Mouse (Mus musculus): ENCODE results near the gene Kcng4. TPM values are rescaled to one million over a fixed set of nuclear protein-coding genes. Genes with fewer than 3 reads are reported as not detected.

Kcng4 gene
- polyA plus RNA-seq, 1 experiment from 2014 or later = 0.13 TPM

- Histone ChIP-seq H3K4me1 (replicated peaks; ENCODE audit: control insufficient read depth, insufficient read depth, low read length) (no peaks in the 10 kb centered on the region), H3K36me3 (ENCODE audit: control insufficient read depth, insufficient read depth, low read length) (no peaks in the 10 kb centered on the region), H3K9ac (ENCODE audit: low read length) (no peak overlapping the region), H3K4me2 (ENCODE audit: low read depth, low read length) (no peak overlapping the region), H3K27ac (ENCODE audit: low read length) (no peak overlapping the region), H3K4me3 (ENCODE audit: low read length) (no peak overlapping the region), H3K9me3 (ENCODE audit: control insufficient read depth, low read length) (no peaks in the 10 kb centered on the region), H3K27me3 (ENCODE audit: control insufficient read depth, insufficient read depth, low read depth, low read length) (no peaks in the 10 kb centered on the region)
- WGBS = 81% methylated on average over 8 of the region's 8 CpGs
- ATAC-seq (ENCODE audit: low read depth) = no peak
Measured at GRCm38 (mm10) chr8:119623061-119623460, 12.4 kb downstream of the Kcng4 start.

GRCm38 (mm10) chr8:119622555-119622954 lies 12.9 kb downstream of the Kcng4 start:
- 65% methylated on average over 4 of the region's 4 CpGs for WGBS
- no peaks in the 10 kb centered on the region for H3K4me1 ChIP-seq (replicated peaks; ENCODE audit: control insufficient read depth, insufficient read depth, low read length)
- no peak overlapping the region for H3K4me2 ChIP-seq (ENCODE audit: low read depth, low read length)
- no peak for ATAC-seq (ENCODE audit: low read depth)
- H3K36me3 ChIP-seq (ENCODE audit: control insufficient read depth, insufficient read depth, low read length) = no peaks in the 10 kb centered on the region
- no peaks in the 10 kb centered on the region for H3K27me3 ChIP-seq (ENCODE audit: control insufficient read depth, insufficient read depth, low read depth, low read length)
- H3K9me3 ChIP-seq (ENCODE audit: control insufficient read depth, low read length) = no peaks in the 10 kb centered on the region
- H3K4me3 ChIP-seq (ENCODE audit: low read length) = no peak overlapping the region
- H3K9ac ChIP-seq (ENCODE audit: low read length) = no peak overlapping the region
- no peak overlapping the region for H3K27ac ChIP-seq (ENCODE audit: low read length)

GRCm38 (mm10) chr8:119620848-119621465 lies 14.5 kb downstream of the Kcng4 start:
- Histone ChIP-seq H3K36me3 (ENCODE audit: control insufficient read depth, insufficient read depth, low read length) (no peaks in the 10 kb centered on the region), H3K27me3 (ENCODE audit: control insufficient read depth, insufficient read depth, low read depth, low read length) (no peaks in the 10 kb centered on the region; the same call in 1 of the 2 replicates), H3K4me2 (ENCODE audit: low read depth, low read length) (no peak overlapping the region), H3K9me3 (ENCODE audit: control insufficient read depth, low read length) (no peaks in the 10 kb centered on the region), H3K9ac (ENCODE audit: low read length) (no peak overlapping the region), H3K4me1 (replicated peaks; ENCODE audit: control insufficient read depth, insufficient read depth, low read length) (no peaks in the 10 kb centered on the region), H3K27ac (ENCODE audit: low read length) (no peak overlapping the region), H3K4me3 (ENCODE audit: low read length) (no peak overlapping the region)
- WGBS = 75% methylated on average over 14 of the region's 14 CpGs
- ATAC-seq (ENCODE audit: low read depth) = no peak

- 64% methylated on average over 6 of the region's 6 CpGs for WGBS
- no peak for ATAC-seq (ENCODE audit: low read depth)
- H3K27ac ChIP-seq (ENCODE audit: low read length) = no peak overlapping the region
Measured at GRCm38 (mm10) chr8:119620116-119620840, 15.2 kb downstream of the Kcng4 start.

GRCm38 (mm10) chr8:119618887-119619286 lies 16.6 kb downstream of the Kcng4 start:
- Histone ChIP-seq H3K4me2 (ENCODE audit: low read depth, low read length) (no peak overlapping the region), H3K36me3 (ENCODE audit: control insufficient read depth, insufficient read depth, low read length) (no peaks in the 10 kb centered on the region), H3K4me1 (replicated peaks; ENCODE audit: control insufficient read depth, insufficient read depth, low read length) (no peaks in the 10 kb centered on the region), H3K27me3 (ENCODE audit: control insufficient read depth, insufficient read depth, low read depth, low read length) (no peaks in the 10 kb centered on the region; the same call in 1 of the 2 replicates), H3K4me3 (ENCODE audit: low read length) (no peak overlapping the region), H3K27ac (ENCODE audit: low read length) (no peak overlapping the region), H3K9me3 (ENCODE audit: control insufficient read depth, low read length) (no peaks in the 10 kb centered on the region), H3K9ac (ENCODE audit: low read length) (no peak overlapping the region)
- ATAC-seq (ENCODE audit: low read depth) = no peak
- 43% methylated on average over 5 of the region's 5 CpGs for WGBS

More at GRCm38 (mm10) chr8:119620116-119620840, 15.2 kb downstream of the Kcng4 start:
- H3K27me3 ChIP-seq (ENCODE audit: control insufficient read depth, insufficient read depth, low read depth, low read length) = no peaks in the 10 kb centered on the region; the same call in 1 of the 2 replicates
- H3K36me3 ChIP-seq (ENCODE audit: control insufficient read depth, insufficient read depth, low read length) = no peaks in the 10 kb centered on the region
- no peak overlapping the region for H3K4me2 ChIP-seq (ENCODE audit: low read depth, low read length)
- no peak overlapping the region for H3K4me3 ChIP-seq (ENCODE audit: low read length)
- H3K9me3 ChIP-seq (ENCODE audit: control insufficient read depth, low read length) = no peaks in the 10 kb centered on the region
- no peak overlapping the region for H3K9ac ChIP-seq (ENCODE audit: low read length)
- no peaks in the 10 kb centered on the region for H3K4me1 ChIP-seq (replicated peaks; ENCODE audit: control insufficient read depth, insufficient read depth, low read length)

GRCm38 (mm10) chr8:119617586-119617985 lies 17.9 kb downstream of the Kcng4 start:
- Histone ChIP-seq H3K27me3 (ENCODE audit: control insufficient read depth, insufficient read depth, low read depth, low read length) (no peaks in the 10 kb centered on the region; the same call in 1 of the 2 replicates), H3K36me3 (ENCODE audit: control insufficient read depth, insufficient read depth, low read length) (no peaks in the 10 kb centered on the region), H3K9me3 (ENCODE audit: control insufficient read depth, low read length) (no peaks in the 10 kb centered on the region), H3K9ac (ENCODE audit: low read length) (no peak overlapping the region), H3K4me1 (replicated peaks; ENCODE audit: control insufficient read depth, insufficient read depth, low read length) (no peaks in the 10 kb centered on the region), H3K4me3 (ENCODE audit: low read length) (no peak overlapping the region), H3K27ac (ENCODE audit: low read length) (no peak overlapping the region), H3K4me2 (ENCODE audit: low read depth, low read length) (no peak overlapping the region)
- 67% methylated on average over 5 of the region's 5 CpGs for WGBS
- ATAC-seq (ENCODE audit: low read depth) = no peak

GRCm38 (mm10) chr8:119616811-119617210 lies 18.7 kb downstream of the Kcng4 start:
- ATAC-seq (ENCODE audit: low read depth) = no peak
- no peaks in the 10 kb centered on the region; the same call in 1 of the 2 replicates for H3K27me3 ChIP-seq (ENCODE audit: control insufficient read depth, insufficient read depth, low read depth, low read length)
- no peaks in the 10 kb centered on the region for H3K36me3 ChIP-seq (ENCODE audit: control insufficient read depth, insufficient read depth, low read length)
- no peak overlapping the region for H3K4me3 ChIP-seq (ENCODE audit: low read length)
- no peaks in the 10 kb centered on the region for H3K4me1 ChIP-seq (replicated peaks; ENCODE audit: control insufficient read depth, insufficient read depth, low read length)
- no peak overlapping the region for H3K27ac ChIP-seq (ENCODE audit: low read length)
- H3K4me2 ChIP-seq (ENCODE audit: low read depth, low read length) = no peak overlapping the region
- WGBS = 85% methylated on average over 4 of the region's 4 CpGs
- no peak overlapping the region for H3K9ac ChIP-seq (ENCODE audit: low read length)
- H3K9me3 ChIP-seq (ENCODE audit: control insufficient read depth, low read length) = no peaks in the 10 kb centered on the region

- 46% methylated on average over 7 of the region's 7 CpGs for WGBS
Measured at GRCm38 (mm10) chr8:119616358-119616757, 19.1 kb downstream of the Kcng4 start.

GRCm38 (mm10) chr8:119615096-119615495 lies 20.4 kb downstream of the Kcng4 start:
- Histone ChIP-seq H3K36me3 (ENCODE audit: control insufficient read depth, insufficient read depth, low read length) (no peaks in the 10 kb centered on the region), H3K9me3 (ENCODE audit: control insufficient read depth, low read length) (no peaks in the 10 kb centered on the region)

More at GRCm38 (mm10) chr8:119616358-119616757, 19.1 kb downstream of the Kcng4 start:
- no peak for ATAC-seq (ENCODE audit: low read depth)
- no peaks in the 10 kb centered on the region; the same call in 1 of the 2 replicates for H3K27me3 ChIP-seq (ENCODE audit: control insufficient read depth, insufficient read depth, low read depth, low read length)
- H3K9ac ChIP-seq (ENCODE audit: low read length) = no peak overlapping the region
- no peaks in the 10 kb centered on the region for H3K9me3 ChIP-seq (ENCODE audit: control insufficient read depth, low read length)
- H3K4me2 ChIP-seq (ENCODE audit: low read depth, low read length) = no peak overlapping the region
- H3K27ac ChIP-seq (ENCODE audit: low read length) = no peak overlapping the region
- H3K4me3 ChIP-seq (ENCODE audit: low read length) = no peak overlapping the region
- no peaks in the 10 kb centered on the region for H3K4me1 ChIP-seq (replicated peaks; ENCODE audit: control insufficient read depth, insufficient read depth, low read length)
- no peaks in the 10 kb centered on the region for H3K36me3 ChIP-seq (ENCODE audit: control insufficient read depth, insufficient read depth, low read length)

More at GRCm38 (mm10) chr8:119615096-119615495, 20.4 kb downstream of the Kcng4 start:
- Histone ChIP-seq H3K4me3 (ENCODE audit: low read length) (no peak overlapping the region), H3K9ac (ENCODE audit: low read length) (no peak overlapping the region), H3K4me1 (replicated peaks; ENCODE audit: control insufficient read depth, insufficient read depth, low read length) (no peaks in the 10 kb centered on the region), H3K27ac (ENCODE audit: low read length) (no peak overlapping the region), H3K27me3 (ENCODE audit: control insufficient read depth, insufficient read depth, low read depth, low read length) (no peaks in the 10 kb centered on the region; the same call in 1 of the 2 replicates), H3K4me2 (ENCODE audit: low read depth, low read length) (no peak overlapping the region)
- WGBS = 76% methylated on average over 14 of the region's 14 CpGs
- ATAC-seq (ENCODE audit: low read depth) = no peak
